Mouse (Mus musculus): ENCODE measurements around the gene 4930404H24Rik. TPM values are rescaled to one million over a fixed set of nuclear protein-coding genes. Genes with fewer than 3 reads are reported as not detected.

4930404H24Rik gene
- polyA plus RNA-seq, 2 experiments = not detected

DNA sequence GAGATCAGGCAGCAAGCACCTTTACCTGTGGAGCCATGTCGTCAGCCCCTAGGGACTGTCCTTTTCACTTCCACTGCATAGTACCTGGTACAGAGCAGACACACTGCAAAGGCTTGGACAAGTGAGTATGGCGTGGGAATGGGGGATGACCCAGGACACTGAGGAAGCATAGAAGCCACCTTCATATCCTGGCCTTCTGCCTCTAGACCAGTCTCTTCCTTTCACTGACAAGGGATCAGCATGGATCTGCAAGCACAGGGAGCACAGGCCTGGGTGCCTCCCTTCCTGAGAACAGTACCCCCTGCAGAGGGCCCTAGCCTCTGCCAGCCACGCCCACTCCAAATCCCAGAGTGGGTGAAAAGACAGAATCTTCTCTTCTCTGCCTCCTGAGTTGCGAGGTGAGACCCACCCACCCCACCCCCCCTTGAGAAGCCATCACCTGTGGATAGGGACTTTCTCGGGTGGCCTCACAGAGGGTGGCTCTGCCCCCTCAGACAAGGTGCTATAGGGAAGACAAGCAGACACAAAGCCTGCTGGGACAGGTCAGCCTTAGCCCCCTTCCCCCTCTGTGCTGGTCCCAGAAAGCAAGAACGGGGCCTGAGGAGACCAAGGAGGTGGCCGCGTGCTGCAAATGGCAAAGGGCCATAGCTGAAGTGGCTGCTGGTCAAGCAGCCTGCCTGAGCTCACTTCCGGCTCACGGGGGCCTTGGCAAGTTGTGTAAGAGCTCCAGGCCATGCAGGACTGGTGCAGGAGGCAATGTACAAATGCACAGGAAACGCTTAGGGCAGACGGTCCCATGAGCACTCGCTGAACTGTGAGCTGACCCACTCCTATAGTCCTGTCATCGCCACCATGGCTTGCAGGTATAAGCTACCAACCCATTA lies 22.1 kb downstream of the 4930404H24Rik start:
- Histone ChIP-seq H3K9ac (replicated peaks) (no peak overlapping the region), H3K27ac (no peak overlapping the region), H3K4me3 (ENCODE audit: insufficient read depth in 1 of 2, low read depth in 2 of 2, low read length in 2 of 2) (no peak overlapping the region), H3K4me1 (replicated peaks; ENCODE audit: control insufficient read depth in 2 of 2, insufficient read depth in 2 of 2, low read length in 1 of 2) (peaks cover 10 to 22% of the 10 kb centered on the region in 2 experiments), H3K27me3 (ENCODE audit: control insufficient read depth, insufficient read depth, low read length) (no peaks in the 10 kb centered on the region), H3K36me3 (replicated peaks; ENCODE audit: control insufficient read depth, insufficient read depth, low read depth) (no peaks in the 10 kb centered on the region), H3K9me3 (ENCODE audit: control insufficient read depth, low read length) (no peaks in the 10 kb centered on the region), H3K4me2 (ENCODE audit: low read depth) (no peak overlapping the region)
- no peak for ATAC-seq (ENCODE audit: insufficient read depth)
- DNase-seq (ENCODE audit: low read depth in 3 of 3, low spot score in 3 of 3) = no peak
- 66% methylated on average over 14 of the region's 14 CpGs for WGBS (ENCODE audit: insufficient replicate concordance)
- TF ChIP-seq EP300 (IDR thresholded peaks at IDR 0.05; ENCODE audit: low read depth) (no peak), CTCF (IDR thresholded peaks at IDR 0.05; ENCODE audit: low read depth) (no peak; the same call in 1 of the 2 replicates)

GRCm38 (mm10) chr2:153515582-153515981 lies 23.0 kb downstream of the 4930404H24Rik start:
- DNase-seq (ENCODE audit: low read depth in 3 of 3, low spot score in 3 of 3) (no peak), ATAC-seq (ENCODE audit: insufficient read depth) (no peak)
- H3K27me3 ChIP-seq (ENCODE audit: control insufficient read depth, insufficient read depth, low read length) = no peaks in the 10 kb centered on the region
- TF ChIP-seq CTCF (IDR thresholded peaks at IDR 0.05; ENCODE audit: low read depth) (no peak), EP300 (IDR thresholded peaks at IDR 0.05; ENCODE audit: low read depth) (no peak)
- no peak overlapping the region for H3K27ac ChIP-seq
- H3K9ac ChIP-seq (replicated peaks) = no peak overlapping the region
- H3K36me3 ChIP-seq (replicated peaks; ENCODE audit: control insufficient read depth, insufficient read depth, low read depth) = no peaks in the 10 kb centered on the region
- H3K4me2 ChIP-seq (ENCODE audit: low read depth) = no peak overlapping the region
- H3K9me3 ChIP-seq (ENCODE audit: control insufficient read depth, low read length) = no peaks in the 10 kb centered on the region
- peaks cover 12 to 21% of the 10 kb centered on the region in 2 experiments for H3K4me1 ChIP-seq (replicated peaks; ENCODE audit: control insufficient read depth in 2 of 2, insufficient read depth in 2 of 2, low read length in 1 of 2)
- no peak overlapping the region for H3K4me3 ChIP-seq (ENCODE audit: insufficient read depth in 1 of 2, low read depth in 2 of 2, low read length in 2 of 2)
- 82% methylated on average over 6 of the region's 6 CpGs for WGBS (ENCODE audit: insufficient replicate concordance)

DNA sequence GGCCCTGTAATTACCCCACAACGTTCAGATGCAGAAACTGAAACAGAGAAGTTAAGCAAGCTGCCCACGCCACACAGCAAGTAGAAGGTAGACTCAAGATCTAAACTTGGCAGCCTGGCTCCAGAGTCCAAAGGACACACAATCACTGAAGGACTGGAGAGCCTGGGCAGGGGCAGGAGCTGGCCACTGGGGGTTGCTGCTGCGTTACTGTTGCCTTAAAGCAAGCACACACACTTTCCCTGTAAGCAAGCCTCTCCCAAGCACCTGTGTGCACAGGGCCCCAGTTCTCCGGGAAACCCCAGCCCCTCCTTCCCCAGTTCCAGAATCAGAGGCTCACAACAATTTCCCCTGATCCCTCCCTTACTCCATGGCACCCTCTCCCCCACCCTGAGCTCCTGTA lies 24.4 kb downstream of the 4930404H24Rik start:
- Histone ChIP-seq H3K36me3 (replicated peaks; ENCODE audit: control insufficient read depth, insufficient read depth, low read depth) (no peaks in the 10 kb centered on the region), H3K27ac (no peak overlapping the region), H3K4me3 (ENCODE audit: insufficient read depth in 1 of 2, low read depth in 2 of 2, low read length in 2 of 2) (no peak overlapping the region), H3K9ac (replicated peaks) (peak overlapping the region; percentile 11; the same call in 1 of the 2 replicates), H3K27me3 (ENCODE audit: control insufficient read depth, insufficient read depth, low read length) (no peaks in the 10 kb centered on the region), H3K9me3 (ENCODE audit: control insufficient read depth, low read length) (no peaks in the 10 kb centered on the region), H3K4me2 (ENCODE audit: low read depth) (no peak overlapping the region), H3K4me1 (replicated peaks; ENCODE audit: control insufficient read depth in 2 of 2, insufficient read depth in 2 of 2, low read length in 1 of 2) (peaks cover 25 to 33% of the 10 kb centered on the region in 2 experiments)
- 45% methylated on average over 4 of the region's 4 CpGs for WGBS (ENCODE audit: insufficient replicate concordance)
- ATAC-seq (ENCODE audit: insufficient read depth) (no peak), DNase-seq (ENCODE audit: low read depth in 3 of 3, low spot score in 3 of 3) (no peak)
- TF ChIP-seq EP300 (IDR thresholded peaks at IDR 0.05; ENCODE audit: low read depth) = no peak
- peak; percentile 68 for TF ChIP-seq CTCF (IDR thresholded peaks at IDR 0.05; ENCODE audit: low read depth)

DNA sequence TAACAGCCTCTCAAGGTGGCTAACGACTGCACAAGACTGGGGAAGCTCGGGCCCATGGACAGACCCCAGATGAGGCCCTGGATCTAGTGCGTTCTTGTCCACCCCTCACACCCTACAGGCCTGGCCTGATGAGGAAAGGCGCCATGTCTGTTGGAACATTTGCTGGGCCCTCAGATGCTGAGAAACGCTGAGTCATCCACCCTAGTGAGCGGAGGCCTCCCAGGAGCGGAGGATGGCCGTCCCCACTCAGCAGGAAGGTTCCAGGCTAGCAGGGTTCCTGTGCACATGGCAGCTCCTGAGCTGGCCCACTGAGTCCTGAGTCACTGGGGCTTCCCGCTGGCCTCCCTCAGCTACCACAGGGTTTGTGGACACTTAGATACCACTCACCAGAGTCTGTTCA lies 27.5 kb downstream of the 4930404H24Rik start:
- Histone ChIP-seq H3K9ac (replicated peaks) (no peak overlapping the region; the same call in 1 of the 2 replicates), H3K36me3 (replicated peaks; ENCODE audit: control insufficient read depth, insufficient read depth, low read depth) (no peaks in the 10 kb centered on the region), H3K27ac (peak overlapping the region; percentile 23), H3K4me2 (ENCODE audit: low read depth) (peak overlapping the region; percentile 13), H3K27me3 (ENCODE audit: control insufficient read depth, insufficient read depth, low read length) (no peaks in the 10 kb centered on the region), H3K4me3 (ENCODE audit: insufficient read depth in 1 of 2, low read depth in 2 of 2, low read length in 2 of 2) (no peak overlapping the region), H3K4me1 (replicated peaks; ENCODE audit: control insufficient read depth in 2 of 2, insufficient read depth in 2 of 2, low read length in 1 of 2) (peaks cover 46 to 55% of the 10 kb centered on the region in 2 experiments), H3K9me3 (ENCODE audit: control insufficient read depth, low read length) (no peaks in the 10 kb centered on the region)
- TF ChIP-seq EP300 (IDR thresholded peaks at IDR 0.05; ENCODE audit: low read depth) = no peak
- TF ChIP-seq CTCF (IDR thresholded peaks at IDR 0.05; ENCODE audit: low read depth) = 0 out of 2 replicates have a peak, but pooled peaks have one; percentile 1
- DNase-seq (ENCODE audit: low read depth in 3 of 3, low spot score in 3 of 3) (peak; percentile 59 to 70 (median 65)), ATAC-seq (ENCODE audit: insufficient read depth) (peak; percentile 72)
- whole genome bisulfite sequencing (ENCODE audit: insufficient replicate concordance) = 31% methylated on average over 9 of the region's 9 CpGs

GRCm38 (mm10) chr2:153522270-153522669 lies 29.7 kb downstream of the 4930404H24Rik start:
- peaks cover 66 to 72% of the 10 kb centered on the region in 2 experiments for H3K4me1 ChIP-seq (replicated peaks; ENCODE audit: control insufficient read depth in 2 of 2, insufficient read depth in 2 of 2, low read length in 1 of 2)
- H3K4me3 ChIP-seq (ENCODE audit: insufficient read depth in 1 of 2, low read depth in 2 of 2, low read length in 2 of 2) = no peak overlapping the region
- H3K4me2 ChIP-seq (ENCODE audit: low read depth) = no peak overlapping the region
- H3K27me3 ChIP-seq (ENCODE audit: control insufficient read depth, insufficient read depth, low read length) = no peaks in the 10 kb centered on the region
- no peak overlapping the region; the same call in 1 of the 2 replicates for H3K9ac ChIP-seq (replicated peaks)
- no peaks in the 10 kb centered on the region for H3K9me3 ChIP-seq (ENCODE audit: control insufficient read depth, low read length)
- TF ChIP-seq CTCF (IDR thresholded peaks at IDR 0.05; ENCODE audit: low read depth) (no peak), EP300 (IDR thresholded peaks at IDR 0.05; ENCODE audit: low read depth) (no peak)
- DNase-seq (ENCODE audit: low read depth in 3 of 3, low spot score in 3 of 3) (no peak), ATAC-seq (ENCODE audit: insufficient read depth) (no peak)
- no peak overlapping the region for H3K27ac ChIP-seq
- 42% methylated on average over 4 of the region's 4 CpGs for WGBS (ENCODE audit: insufficient replicate concordance)
- H3K36me3 ChIP-seq (replicated peaks; ENCODE audit: control insufficient read depth, insufficient read depth, low read depth) = no peaks in the 10 kb centered on the region

Data from liver, embryonic 14.5 days (tissue).